Mouse (Mus musculus) gastrocnemius, postnatal 36 days (tissue): ENCODE data around the gene Unc5b. TPM values are rescaled to one million over a fixed set of nuclear protein-coding genes. Genes with fewer than 3 reads are reported as not detected.
"Not testable (repeated sequence)": the region's sequence is repeated elsewhere in the genome, so short reads cannot be mapped to it uniquely, and the experiment has no call there.

ENCODE experiments used
- DNase-seq, 2 experiments: peaks; one replicate each; pipeline ENCODE4 v3.0.0; 2022
- intact Hi-C: fragments of 180-260 bp; cut with DNase I; formaldehyde crosslinking; loops from one replicate; pipeline ENCODE4 v1.15.1; 2025
- total RNA-seq, 2 experiments: library from RNA; stranded (reverse); gene quantifications; 2 replicates each; pipeline ENCODE4 v1.2.3; 2021

Gene Unc5b
- total RNA-seq, 2 experiments from 2014 or later = 2.2 TPM

DNA sequence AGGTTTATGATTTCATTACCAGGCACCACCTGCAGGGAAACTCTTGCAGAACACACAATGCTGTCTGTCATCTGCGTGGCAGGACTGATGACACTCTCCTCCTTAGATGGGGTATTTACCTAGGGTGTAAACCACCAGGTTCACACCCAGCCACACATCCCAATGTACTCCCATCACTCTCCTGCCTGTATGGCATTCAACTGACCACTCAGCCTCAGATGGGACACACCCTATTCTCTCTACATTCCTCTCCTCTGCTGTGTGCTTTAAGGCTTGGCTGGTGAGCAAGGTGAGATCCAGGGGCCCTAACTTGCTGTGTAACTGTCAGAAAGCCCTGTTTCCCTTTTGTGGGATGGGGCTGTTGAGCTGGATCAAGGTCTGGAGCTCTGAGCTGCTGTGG is 69.3 kb downstream of the Unc5b start:
- DNase-seq = no peak
- intact Hi-C loops = no loop called here

- DNase-seq = peak; percentile 83 to 91
- intact Hi-C loops = no loop called here
Observed at GRCm38 (mm10) chr10:60760377-60760776, 71.0 kb downstream of the Unc5b start.

GRCm38 (mm10) chr10:60756992-60757391 is 74.4 kb downstream of the Unc5b start:
- peak in 1 of 2 experiments; percentile 42 for DNase-seq
- intact Hi-C loops = no loop called here

DNA sequence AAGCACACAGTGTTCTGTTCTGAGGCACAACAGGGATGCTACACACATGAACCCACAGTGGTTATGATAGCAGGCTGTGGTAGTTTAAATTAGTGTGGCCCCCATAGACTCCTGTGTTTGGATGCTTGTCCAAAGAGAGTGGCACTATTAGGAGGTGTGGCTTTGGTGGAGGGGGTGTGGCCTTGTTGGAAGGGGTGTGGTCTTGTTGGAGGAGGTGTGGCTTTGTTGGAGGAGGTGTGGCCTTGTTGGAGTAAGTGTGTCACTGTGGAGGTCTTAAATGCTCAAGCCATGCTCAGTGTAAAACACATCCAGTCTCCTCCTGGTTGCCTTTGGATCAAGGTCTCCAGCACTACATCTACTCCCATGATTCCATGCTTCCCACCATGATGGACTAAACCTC is 75.2 kb downstream of the Unc5b start:
- intact Hi-C loops = no loop called here
- DNase-seq = no peak

DNA sequence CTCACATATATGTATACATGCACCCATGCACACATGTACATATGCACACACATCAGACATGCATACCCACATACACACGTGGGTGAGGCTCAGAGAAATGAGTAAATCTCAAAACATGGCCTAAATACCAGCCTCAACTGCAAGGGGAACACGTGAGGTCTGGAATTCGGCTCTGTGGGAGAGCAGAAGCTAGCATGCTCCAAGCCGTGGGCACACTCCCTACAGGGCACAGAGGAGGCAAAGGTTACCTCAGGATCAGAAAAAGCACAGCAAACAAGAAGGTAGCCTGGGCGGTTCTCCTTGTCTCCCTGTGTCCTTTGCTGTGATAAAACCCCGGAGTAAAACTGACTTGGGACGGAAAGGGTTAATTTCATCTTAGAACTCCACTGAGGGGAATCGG is 77.4 kb downstream of the Unc5b start:
- intact Hi-C loops = loop anchor here (2.0 to 5.0 kb wide), 4 partner anchors 57 to 452 kb away; partner anchors contain the start of gene Cdh23
- no peak for DNase-seq

DNA sequence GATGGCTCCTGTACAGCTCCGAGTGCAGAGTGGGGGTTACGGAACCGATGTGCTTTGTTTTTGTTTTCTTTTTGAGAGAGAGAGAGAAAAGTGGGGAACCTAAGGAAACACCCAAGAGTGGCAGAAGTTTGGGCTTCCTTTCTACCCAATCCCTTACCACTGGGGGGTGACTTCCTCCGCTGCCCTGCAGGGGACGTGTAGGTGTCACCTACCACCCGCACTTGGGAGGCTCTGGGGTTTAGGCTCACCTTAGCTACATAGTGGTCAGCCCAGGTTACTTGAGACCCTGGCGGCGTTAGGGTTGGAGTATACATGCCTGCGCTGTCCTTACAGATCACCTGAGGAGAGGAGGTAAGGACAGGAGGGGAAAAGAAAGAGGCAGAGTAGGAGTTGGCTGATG is 78.1 kb downstream of the Unc5b start:
- intact Hi-C loops = loop anchor here (5.0 kb wide), 3 partner anchors 56 to 451 kb away; partner anchors contain the start of gene Cdh23
- no peak for DNase-seq

- peak; percentile 96 to 97 for DNase-seq
- intact Hi-C loops = loop anchor here (5.0 kb wide), 3 partner anchors 55 to 450 kb away; partner anchors contain the start of gene Cdh23
Observed at GRCm38 (mm10) chr10:60752040-60753020, 79.1 kb downstream of the Unc5b start, which contains the start of gene Slc29a3. TSS of gene Slc29a3 (minus strand) at chr10:60752794.

DNA sequence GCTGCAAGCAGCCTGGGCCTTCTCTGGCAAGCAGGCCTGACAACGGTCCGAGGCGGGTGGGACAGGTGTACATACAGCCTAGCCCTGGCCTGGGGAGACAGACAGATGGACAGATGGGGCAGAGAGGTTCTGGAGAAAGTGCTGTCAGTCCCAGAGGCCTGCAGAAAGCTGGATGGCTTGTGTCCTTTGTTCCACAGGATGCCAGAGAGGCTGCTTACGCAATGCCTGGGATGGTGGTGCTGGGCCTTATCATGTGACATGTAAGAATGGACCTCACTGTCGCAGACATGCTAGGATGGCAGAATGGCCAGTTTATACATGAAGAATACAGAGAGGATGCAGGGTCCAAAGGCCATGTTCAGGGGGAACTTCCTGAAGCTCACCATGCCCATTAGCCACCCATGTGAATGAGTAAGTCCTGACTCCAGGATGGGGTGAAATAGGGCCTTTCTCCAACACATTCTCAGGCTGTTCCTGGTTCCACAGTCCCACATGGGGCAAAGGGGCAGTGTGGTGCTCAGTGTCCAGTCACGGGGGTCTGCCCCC is 83.6 kb downstream of the Unc5b start:
- DNase-seq = peak in 1 of 2 experiments; percentile 27
- intact Hi-C loops = no loop called here

GRCm38 (mm10) chr10:60746512-60746911 is 84.9 kb downstream of the Unc5b start:
- intact Hi-C loops = no loop called here
- no peak for DNase-seq

DNA sequence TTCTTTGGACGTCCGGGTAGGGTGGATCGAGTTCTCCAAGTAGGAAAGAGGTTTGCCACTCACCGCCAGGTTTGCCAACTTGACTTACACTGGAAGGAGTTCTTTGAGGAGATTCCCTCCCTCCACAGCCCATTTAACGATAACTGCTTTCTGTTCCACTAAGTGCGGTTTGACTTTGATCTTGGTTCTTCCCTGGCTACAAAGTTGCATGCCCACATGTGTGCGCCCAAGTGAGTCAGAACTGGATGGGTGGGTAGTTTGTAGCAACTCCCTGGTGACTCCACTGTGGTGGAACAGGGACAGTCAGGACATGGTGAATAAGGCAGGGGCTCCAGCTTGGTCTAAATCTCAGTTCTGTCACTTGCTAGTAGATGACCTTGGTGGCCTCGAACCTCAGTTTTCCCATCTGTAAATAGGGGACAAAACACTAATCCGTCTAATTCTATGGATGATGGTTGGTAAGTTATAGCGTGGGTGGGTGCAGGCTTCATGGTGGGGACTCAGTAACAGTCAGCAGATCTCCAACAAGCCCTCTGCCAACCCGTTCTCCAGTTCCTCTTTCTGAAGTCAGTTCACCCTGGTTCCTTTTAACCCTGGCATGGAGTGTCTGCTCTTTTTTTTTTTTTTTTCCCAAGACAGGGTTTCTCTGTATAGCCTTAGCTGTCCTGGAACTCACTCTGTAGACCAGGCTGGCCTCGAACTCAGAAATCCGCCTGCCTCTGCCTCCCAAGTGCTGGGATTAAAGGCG is 86.7 kb downstream of the Unc5b start:
- no peak for DNase-seq
- intact Hi-C loops = no loop called here

GRCm38 (mm10) chr10:60743681-60744080 is 87.7 kb downstream of the Unc5b start:
- intact Hi-C loops = no loop called here
- DNase-seq = no peak

DNA sequence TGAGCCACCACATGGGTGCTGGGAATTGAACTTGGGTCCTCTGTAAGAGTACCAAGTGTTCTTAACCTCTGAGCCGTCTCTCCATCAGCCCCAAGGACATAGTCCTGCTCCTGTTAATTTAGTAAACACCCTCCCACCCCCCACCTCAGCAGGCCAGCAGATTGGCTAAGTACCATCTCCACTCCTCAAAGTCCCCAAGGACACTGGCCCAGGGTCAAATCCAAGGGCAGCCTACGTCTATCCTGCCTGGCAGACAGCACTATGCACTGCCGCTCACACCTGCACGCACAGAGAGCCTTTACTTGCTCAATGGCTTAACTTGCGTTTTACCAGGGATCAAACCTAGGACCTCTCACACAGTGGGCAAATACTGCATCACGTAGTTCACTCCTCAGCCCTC is 88.4 kb downstream of the Unc5b start:
- no peak for DNase-seq
- intact Hi-C loops = no loop called here

GRCm38 (mm10) chr10:60742296-60742695 is 89.1 kb downstream of the Unc5b start:
- intact Hi-C loops, DNase-seq: not testable (repeated sequence)

GRCm38 (mm10) chr10:60741435-60741834 is 89.9 kb downstream of the Unc5b start:
- intact Hi-C loops = no loop called here
- DNase-seq = no peak

GRCm38 (mm10) chr10:60739619-60740363 is 91.6 kb downstream of the Unc5b start:
- DNase-seq = no peak
- intact Hi-C loops = no loop called here

- no peak for DNase-seq
- intact Hi-C loops = no loop called here
Observed at GRCm38 (mm10) chr10:60737886-60738640, 93.3 kb downstream of the Unc5b start.

- intact Hi-C loops = no loop called here
- no peak for DNase-seq
Observed at GRCm38 (mm10) chr10:60737169-60737728, 94.1 kb downstream of the Unc5b start.

- DNase-seq = no peak
- intact Hi-C loops = no loop called here
Observed at GRCm38 (mm10) chr10:60735737-60736136, 95.6 kb downstream of the Unc5b start.

GRCm38 (mm10) chr10:60733471-60733870 is 97.9 kb downstream of the Unc5b start:
- DNase-seq = no peak
- intact Hi-C loops = no loop called here
